Mouse (Mus musculus) bone marrow macrophage, adult 2 months (primary cell): ENCODE measurements around the gene Tmprss7. TPM values are rescaled to one million over a fixed set of nuclear protein-coding genes. Genes with fewer than 3 reads are reported as not detected.

Experiments
- H3K27ac ChIP-seq: 2 replicates; pipeline ENCODE4 v1.5.1; 2012; ENCODE audit warnings: low read depth, low read length; ENCODE audit not compliant: insufficient read depth
- H3K4me1 ChIP-seq: 2 replicates; pipeline ENCODE4 v1.6.1; 2012; ENCODE audit warnings: low read length; ENCODE audit not compliant: control insufficient read depth, insufficient read depth
- H3K4me3 ChIP-seq: 2 replicates; pipeline ENCODE4 v1.5.1; 2012; ENCODE audit warnings: mild to moderate bottlenecking, low read length, moderate library complexity; ENCODE audit not compliant: insufficient read depth
- CTCF ChIP-seq: IDR thresholded peaks from 2 replicates; pipeline ENCODE4 v1.5.1; 2012; ENCODE audit warnings: low read depth, mild to moderate bottlenecking, low read length, moderate library complexity
- POLR2A ChIP-seq: IDR thresholded peaks from 2 replicates; pipeline ENCODE4 v1.6.1; 2012; ENCODE audit warnings: mild to moderate bottlenecking, low read depth, low read length, borderline replicate concordance
- polyA plus RNA-seq: library from polyadenylated mRNA; stranded (reverse); fragments of >200 nt; gene quantifications from 2 replicates; pipeline ENCODE4 v1.2.4, GENCODE M21; 2012; ENCODE audit not compliant: missing spikeins, insufficient read depth, insufficient read length

Tmprss7 gene
- polyA plus RNA-seq, 1 experiment = not detected

GRCm38 (mm10) chr16:45720022-45720630, 26.7 kb upstream of the Tmprss7 start:
- no peak overlapping the region for H3K27ac ChIP-seq
- no peaks in the 10 kb centered on the region for H3K4me1 ChIP-seq
- no peak overlapping the region for H3K4me3 ChIP-seq
- TF ChIP-seq POLR2A (no peak), CTCF (no peak)

- no peak overlapping the region for H3K27ac ChIP-seq
- H3K4me1 ChIP-seq = no peaks in the 10 kb centered on the region
- no peak overlapping the region for H3K4me3 ChIP-seq
- TF ChIP-seq POLR2A (no peak), CTCF (no peak)
Measured at GRCm38 (mm10) chr16:45718296-45718695, 24.8 kb upstream of the Tmprss7 start.

- no peak overlapping the region for H3K4me3 ChIP-seq
Measured at GRCm38 (mm10) chr16:45714489-45715150, 21.2 kb upstream of the Tmprss7 start.

GRCm38 (mm10) chr16:45713878-45714277, 20.4 kb upstream of the Tmprss7 start:
- Histone ChIP-seq H3K27ac (no peak overlapping the region), H3K4me3 (no peak overlapping the region), H3K4me1 (no peaks in the 10 kb centered on the region)
- TF ChIP-seq CTCF (no peak), POLR2A (no peak)

More at GRCm38 (mm10) chr16:45714489-45715150, 21.2 kb upstream of the Tmprss7 start:
- no peak overlapping the region for H3K27ac ChIP-seq
- TF ChIP-seq CTCF = no peak
- no peak for TF ChIP-seq POLR2A
- H3K4me1 ChIP-seq = no peaks in the 10 kb centered on the region

GRCm38 (mm10) chr16:45713261-45713660, 19.8 kb upstream of the Tmprss7 start:
- no peaks in the 10 kb centered on the region for H3K4me1 ChIP-seq
- H3K27ac ChIP-seq = no peak overlapping the region
- no peak for TF ChIP-seq CTCF
- no peak for TF ChIP-seq POLR2A
- H3K4me3 ChIP-seq = no peak overlapping the region

- H3K27ac ChIP-seq = no peak overlapping the region
- TF ChIP-seq POLR2A (no peak), CTCF (no peak)
- H3K4me3 ChIP-seq = no peak overlapping the region
- H3K4me1 ChIP-seq = no peaks in the 10 kb centered on the region
Measured at GRCm38 (mm10) chr16:45711263-45711662, 17.8 kb upstream of the Tmprss7 start.

- H3K4me1 ChIP-seq = no peaks in the 10 kb centered on the region
- H3K4me3 ChIP-seq = no peak overlapping the region
- TF ChIP-seq POLR2A (no peak), CTCF (no peak)
- H3K27ac ChIP-seq = no peak overlapping the region
Measured at GRCm38 (mm10) chr16:45699301-45699700, 5.8 kb upstream of the Tmprss7 start.

GRCm38 (mm10) chr16:45697996-45698395, 4.5 kb upstream of the Tmprss7 start:
- Histone ChIP-seq H3K27ac (no peak overlapping the region), H3K4me3 (no peak overlapping the region), H3K4me1 (no peaks in the 10 kb centered on the region)
- no peak for TF ChIP-seq CTCF
- TF ChIP-seq POLR2A = no peak

- Histone ChIP-seq H3K4me3 (no peak overlapping the region), H3K4me1 (no peaks in the 10 kb centered on the region), H3K27ac (no peak overlapping the region)
- TF ChIP-seq POLR2A (no peak), CTCF (no peak)
Measured at GRCm38 (mm10) chr16:45695445-45696160, 2.1 kb upstream of the Tmprss7 start.

- no peak overlapping the region for H3K27ac ChIP-seq
- no peaks in the 10 kb centered on the region for H3K4me1 ChIP-seq
- no peak overlapping the region for H3K4me3 ChIP-seq
- TF ChIP-seq CTCF (no peak), POLR2A (no peak)
Measured at GRCm38 (mm10) chr16:45692851-45693250, 607 bp downstream of the Tmprss7 start.
